In genomic region chr3:67508216-67508892, GRCm38 (mm10) we compare ENCODE assay signal across 18 mouse cellular contexts.
"Had no signal": no experiment of that assay in that cellular context is flagged by ENCODE, and none has a peak within 500 bp of the region (broad histone marks: within the 10 kb centered on the region; RNA-seq: fewer than 3 reads in every experiment).

No protein-coding gene starts in this region.

- H3K4me3 ChIP-seq: kidney, embryonic 15.5 days; left cerebral cortex, adult 2 months; liver, embryonic 13.5 days; lung, embryonic 15.5 days; megakaryocyte, embryonic 14.5 days; midbrain, embryonic 15.5 days; neural tube, embryonic 13.5 days had no signal

- DNase-seq: kidney, adult 18-20 months; kidney, postnatal 14 days; liver; liver, embryonic 13.5 days; liver, postnatal 0 days; lung, postnatal 14 days; retina, postnatal 1 day; right cerebral cortex, postnatal 4 days; spleen, adult 18-20 months; thymus, adult 2 months; thymus, postnatal 36 days had no signal

- H3K27ac ChIP-seq: kidney, embryonic 15.5 days; left cerebral cortex, adult 2 months; liver, embryonic 13.5 days; lung, embryonic 15.5 days; macrophage; midbrain, embryonic 15.5 days; neural tube, embryonic 13.5 days had no signal

- ATAC-seq: liver, postnatal 0 days; midbrain, embryonic 15.5 days had no signal

- H3K4me1 ChIP-seq: kidney, embryonic 15.5 days; liver, embryonic 13.5 days; lung, embryonic 15.5 days; megakaryocyte, embryonic 14.5 days; midbrain, embryonic 15.5 days; neural tube, embryonic 13.5 days had no signal
